Comparison of ENCODE assay signal across 10 mouse cellular contexts in the genomic region with DNA sequence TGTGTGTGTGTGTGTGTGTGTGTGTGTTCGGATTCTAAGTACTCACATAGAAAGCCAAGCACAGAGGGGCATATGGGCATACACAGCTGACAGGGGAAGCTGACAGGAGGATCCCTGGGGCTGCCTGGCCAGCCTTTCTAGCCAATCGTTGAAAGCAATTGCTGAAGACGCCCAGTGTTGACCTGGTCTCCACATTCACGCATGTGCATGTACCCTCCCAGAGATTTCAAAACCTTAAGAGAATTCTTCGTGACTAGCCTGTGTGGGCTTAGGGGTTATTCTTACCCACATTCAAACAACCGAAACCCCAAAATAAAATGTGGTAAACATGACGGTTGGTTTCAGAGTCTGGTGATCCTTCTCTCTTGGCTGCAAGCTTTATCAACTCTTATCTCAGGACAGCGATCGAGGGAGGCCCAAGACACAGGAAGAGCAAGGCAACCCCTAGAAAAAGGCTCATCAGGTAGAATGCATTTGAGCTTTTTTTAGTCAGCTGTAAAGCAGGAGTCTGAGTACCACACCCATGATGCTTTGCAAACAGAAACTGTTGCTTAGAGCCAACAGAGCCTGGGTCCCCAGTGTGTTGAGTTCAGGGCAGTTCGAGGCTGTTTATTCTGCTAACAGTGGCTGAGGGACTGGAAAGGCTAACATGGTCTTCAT. TPM values are rescaled to one million over a fixed set of nuclear protein-coding genes. Genes with fewer than 3 reads are reported as not detected.
DNase-seq lines count a peak whose midpoint lies in the region; ATAC-seq lines count a peak whose summit lies in the region.
"Had no signal": no experiment of that assay in that cellular context is flagged by ENCODE, and none has a peak within 500 bp of the region (broad histone marks: within the 10 kb centered on the region; RNA-seq: fewer than 3 reads in every experiment).

No protein-coding gene starts in this region.

- peak; percentile 22; the same call in 1 of the 2 replicates for ATAC-seq in liver, embryonic 12.5 days
- 0 out of 2 replicates have a peak, but pooled peaks have one; percentile 65 for ATAC-seq in stomach, embryonic 15.5 days (ENCODE audit: insufficient read depth, low FRiP score, low read depth)
- ATAC-seq in midbrain, embryonic 13.5 days: no peak

- no peaks in the 10 kb centered on the region for H3K9me3 ChIP-seq in liver, embryonic 12.5 days (replicated peaks)
- H3K9me3 ChIP-seq in stomach, embryonic 15.5 days: no peaks in the 10 kb centered on the region
- H3K9me3 ChIP-seq in midbrain, embryonic 13.5 days: no peaks in the 10 kb centered on the region

- 34% methylated on average over 10 of the region's 10 CpGs for WGBS in liver, embryonic 12.5 days (ENCODE audit: insufficient replicate concordance)
- WGBS in stomach, embryonic 15.5 days: 68% methylated on average over 10 of the region's 10 CpGs
- WGBS in midbrain, embryonic 13.5 days: 89% methylated on average over 10 of the region's 10 CpGs

- peaks cover 66% of the 10 kb centered on the region for H3K4me1 ChIP-seq in liver, embryonic 12.5 days
- H3K4me1 ChIP-seq in stomach, embryonic 15.5 days: 0 out of 2 replicates have a peak, but pooled peaks cover 8% of the 10 kb centered on the region
- H3K4me1 ChIP-seq in midbrain, embryonic 13.5 days (replicated peaks): peaks cover 7% of the 10 kb centered on the region

- peak overlapping the region; percentile 61 for H3K27ac ChIP-seq in liver, embryonic 12.5 days
- H3K27ac ChIP-seq in stomach, embryonic 15.5 days: peak overlapping the region; percentile 11; the same call in 1 of the 2 replicates
- no peak overlapping the region for H3K27ac ChIP-seq in midbrain, embryonic 13.5 days

- intact Hi-C loops in heart, postnatal 25 days (cut with DNase I): no loop called here

- no peaks in the 10 kb centered on the region for H3K36me3 ChIP-seq in liver, embryonic 12.5 days
- H3K36me3 ChIP-seq in stomach, embryonic 15.5 days: no peaks in the 10 kb centered on the region
- no peaks in the 10 kb centered on the region for H3K36me3 ChIP-seq in midbrain, embryonic 13.5 days

- no peak overlapping the region for H3K9ac ChIP-seq in liver, embryonic 12.5 days
- H3K9ac ChIP-seq in stomach, embryonic 15.5 days: no peak overlapping the region
- no peak overlapping the region for H3K9ac ChIP-seq in midbrain, embryonic 13.5 days (replicated peaks)

- no peaks in the 10 kb centered on the region for H3K27me3 ChIP-seq in liver, embryonic 12.5 days (replicated peaks)
- H3K27me3 ChIP-seq in stomach, embryonic 15.5 days (replicated peaks): no peaks in the 10 kb centered on the region
- H3K27me3 ChIP-seq in midbrain, embryonic 13.5 days: no peaks in the 10 kb centered on the region

- peak; percentile 21 for DNase-seq in heart, adult 8-10 months (ENCODE audit: low spot score)
- DNase-seq in heart, postnatal 25 days (ENCODE audit: low spot score): no peak
- DNase-seq in CD8-positive naive resting alpha-beta T cell, adult 2 months (ENCODE audit: low read depth in 2 of 2, low spot score in 2 of 2): peak; percentile 29 to 52
- no peak for DNase-seq in embryo, embryonic 10.5 days (ENCODE audit: low spot score)
- DNase-seq in kidney, adult 11 months: no peak
- DNase-seq: adrenal gland, postnatal 36 days; left cerebral cortex, postnatal 4 days had no signal

- no peak overlapping the region for H3K4me3 ChIP-seq in liver, embryonic 12.5 days
- no peak overlapping the region for H3K4me3 ChIP-seq in stomach, embryonic 15.5 days (replicated peaks)
- no peak overlapping the region for H3K4me3 ChIP-seq in midbrain, embryonic 13.5 days (replicated peaks)

- H3K4me2 ChIP-seq in liver, embryonic 12.5 days: peak overlapping the region; percentile 32
- peak overlapping the region; percentile 16; the same call in 1 of the 2 replicates for H3K4me2 ChIP-seq in stomach, embryonic 15.5 days
- H3K4me2 ChIP-seq in midbrain, embryonic 13.5 days (replicated peaks): no peak overlapping the region

RNA-seq across cellular contexts. Expression of a gene that starts 9.2 kb away (rescaled TPM):
- total RNA-seq in heart, adult 8-10 months (2022): 10 to 100 TPM; 16.2 to 19.3 (median 18.5) TPM
- total RNA-seq in heart, postnatal 25 days (2021): 10 to 100 TPM; 14.3 to 15.5 TPM
- polyA plus RNA-seq in liver, embryonic 12.5 days (2016; fragmentation: Nextera tagmentation; extraction: Ambion mirVana): 25.6 and 27.1 TPM in 2 replicates
- polyA plus RNA-seq in stomach, embryonic 15.5 days (2015; fragmentation: Nextera tagmentation; extraction: Ambion mirVana): 26.9 and 27.9 TPM in 2 replicates
- 10.3 and 14.5 TPM in 2 replicates for polyA plus RNA-seq in midbrain, embryonic 13.5 days (2015; fragmentation: Nextera tagmentation; extraction: Ambion mirVana)

RNA-seq across cellular contexts. Expression of a gene that starts 54.5 kb away (rescaled TPM):
- total RNA-seq in heart, adult 8-10 months (2022): 1 to 10 TPM; 3.1 to 3.6 (median 3.4) TPM
- total RNA-seq in heart, postnatal 25 days (2021): 1 to 10 TPM; 3.2 to 3.9 TPM
- polyA plus RNA-seq in liver, embryonic 12.5 days (2016; fragmentation: Nextera tagmentation; extraction: Ambion mirVana): 1.1 and 1.2 TPM in 2 replicates
- polyA plus RNA-seq in stomach, embryonic 15.5 days (2015; fragmentation: Nextera tagmentation; extraction: Ambion mirVana): 2.7 and 3.4 TPM in 2 replicates
- polyA plus RNA-seq in midbrain, embryonic 13.5 days (2015; fragmentation: Nextera tagmentation; extraction: Ambion mirVana): 2.3 and 2.7 TPM in 2 replicates

Comparison
In these comparisons a context has a peak if more than half of its experiments do, and no peak if none do; other contexts are left out.
1. DNase-seq: peak in heart, adult 8-10 months (single experiment) and CD8-positive naive resting alpha-beta T cell, adult 2 months (2 of 2); none in heart, postnatal 25 days (single experiment), embryo, embryonic 10.5 days (single experiment) and kidney, adult 11 months (single experiment).